In the genomic region with DNA sequence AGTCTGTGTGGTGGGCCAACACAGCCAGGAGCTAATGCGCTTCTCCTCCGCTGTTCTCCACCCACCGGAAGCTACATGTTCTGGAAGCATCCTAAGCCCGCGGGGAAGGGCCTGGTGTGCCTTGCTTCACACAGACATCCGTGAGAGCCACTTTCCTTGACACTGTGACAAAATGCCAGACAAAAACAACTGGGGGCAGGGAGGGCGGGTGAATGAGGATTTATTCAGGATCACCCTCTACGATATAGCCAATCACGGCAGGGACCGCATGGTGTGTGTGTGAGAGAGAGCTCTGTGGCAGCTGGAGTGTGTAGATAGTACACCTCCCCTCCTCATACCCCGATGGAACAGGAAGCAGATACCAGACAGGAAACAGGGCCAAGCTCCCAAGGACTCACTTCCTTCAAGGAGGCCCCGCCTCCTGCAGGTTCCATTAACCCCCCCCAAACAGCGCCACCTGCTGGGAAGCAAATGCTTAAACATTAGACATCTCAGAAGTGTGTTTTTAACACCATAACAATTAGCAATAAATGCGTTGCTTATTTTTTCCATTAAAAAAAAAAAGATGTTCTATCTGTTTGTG, we compare ENCODE assay signal across 8 mouse cellular contexts. TPM values are rescaled to one million over a fixed set of nuclear protein-coding genes. Genes with fewer than 3 reads are reported as not detected.
A peak's percentile ranks its signal among the peaks of the same experiment; 100 is the strongest.
DNase-seq lines count a peak whose midpoint lies in the region; ATAC-seq and TF ChIP-seq lines count a peak whose summit lies in the region.
"Had no signal": no experiment of that assay in that cellular context is flagged by ENCODE, and none has a peak within 500 bp of the region (broad histone marks: within the 10 kb centered on the region; RNA-seq: fewer than 3 reads in every experiment).

No protein-coding gene starts in this region.

- H3K9ac ChIP-seq in ES-E14 (ENCODE audit: insufficient read depth, low read depth, low read length, poor library complexity, severe bottlenecking): peak overlapping the region; percentile 26; the same call in 1 of the 2 replicates
- H3K9ac ChIP-seq in lung, postnatal 0 days (replicated peaks; ENCODE audit: low read depth): no peak overlapping the region
- H3K9ac ChIP-seq: hindbrain, embryonic 15.5 days had no signal

- WGBS in lung, postnatal 0 days: 63% methylated on average over 14 of the region's 14 CpGs

- peak; percentile 79 for TF ChIP-seq EP300 in lung, postnatal 0 days (IDR thresholded peaks at IDR 0.05)

- DNase-seq in ES-E14 (ENCODE audit: low read depth, low spot score): no peak
- DNase-seq in adrenal gland, postnatal 36 days: peak; percentile 34 to 49
- peak; percentile 32 to 55 for DNase-seq in heart, postnatal 36 days
- DNase-seq in lung, postnatal 0 days (ENCODE audit: low spot score): peak; percentile 82
- DNase-seq in thymus, postnatal 25 days: peak; percentile 61
- DNase-seq in cerebellum, adult 18-20 months: no peak
- DNase-seq in layer of hippocampus, postnatal 36 days: no peak

- in situ Hi-C loops in ES-E14 (cut with MboI; ENCODE audit: low sequenced_read_pairs in 2 of 2, unreplicated experiment in 2 of 2): no loop called here

- H3K4me1 ChIP-seq in ES-E14 (ENCODE audit: control insufficient read depth in 2 of 2, insufficient read depth in 2 of 2, low read length in 2 of 2, poor library complexity in 1 of 2): peaks cover 6 to 14% of the 10 kb centered on the region in 2 experiments; a peak in 3 of 4 replicates
- peaks cover 8% of the 10 kb centered on the region; the same call in 1 of the 2 replicates for H3K4me1 ChIP-seq in lung, postnatal 0 days (ENCODE audit: insufficient read depth, low read depth, low read length)
- H3K4me1 ChIP-seq: hindbrain, embryonic 15.5 days had no signal

- H3K4me2 ChIP-seq in lung, postnatal 0 days (replicated peaks; ENCODE audit: low read depth, low read length): no peak overlapping the region
- H3K4me2 ChIP-seq: hindbrain, embryonic 15.5 days had no signal

- TF ChIP-seq CTCF in lung, postnatal 0 days (IDR thresholded peaks at IDR 0.05): peak; percentile 67

- no peaks in the 10 kb centered on the region for H3K36me3 ChIP-seq in ES-E14 (ENCODE audit: control insufficient read depth, insufficient read depth, low read length, poor library complexity, severe bottlenecking)
- H3K36me3 ChIP-seq in lung, postnatal 0 days (ENCODE audit: insufficient read depth, low read length): no peaks in the 10 kb centered on the region
- H3K36me3 ChIP-seq: hindbrain, embryonic 15.5 days had no signal

- H3K4me3 ChIP-seq in ES-E14 (ENCODE audit: insufficient read depth in 1 of 2, low read depth in 1 of 2, low read length in 2 of 2, poor library complexity in 1 of 2, severe bottlenecking in 1 of 2): peak overlapping the region; percentile 37; a peak in 2 of 4 replicates
- no peak overlapping the region for H3K4me3 ChIP-seq in lung, postnatal 0 days (ENCODE audit: low read depth, low read length)
- H3K4me3 ChIP-seq: hindbrain, embryonic 15.5 days had no signal

- no peaks in the 10 kb centered on the region for H3K27me3 ChIP-seq in lung, postnatal 0 days (replicated peaks; ENCODE audit: insufficient read depth, low read length)
- H3K27me3 ChIP-seq: hindbrain, embryonic 15.5 days had no signal

- intact Hi-C loops in heart, postnatal 36 days (cut with DNase I): loop anchor here (5.0 kb wide), 3 partner anchors 63 to 313 kb away; no protein-coding TSS in a partner anchor

- H3K27ac ChIP-seq in ES-E14 (ENCODE audit: insufficient read depth, low read depth, low read length, poor library complexity, severe bottlenecking): peak overlapping the region; percentile 3; the same call in 1 of the 2 replicates
- peak overlapping the region; percentile 87 for H3K27ac ChIP-seq in lung, postnatal 0 days (ENCODE audit: low read length)
- H3K27ac ChIP-seq: hindbrain, embryonic 15.5 days had no signal

- no peaks in the 10 kb centered on the region for H3K9me3 ChIP-seq in ES-E14 (ENCODE audit: control insufficient read depth, insufficient read depth, low read depth, low read length)
- H3K9me3 ChIP-seq in lung, postnatal 0 days (ENCODE audit: low read length): no peaks in the 10 kb centered on the region
- H3K9me3 ChIP-seq: hindbrain, embryonic 15.5 days had no signal

- peak; percentile 81 for ATAC-seq in lung, postnatal 0 days

TF ChIP-seq in ES-E14, 5 proteins besides CTCF, POLR2A, EP300 and RAD21:
- TF ChIP-seq MAFK (IDR thresholded peaks at IDR 0.05; ENCODE audit: insufficient read depth, low read depth, low read length): no peak
- no peak for TF ChIP-seq HCFC1 (IDR thresholded peaks at IDR 0.05; ENCODE audit: borderline replicate concordance, insufficient read depth, low read length)
- TF ChIP-seq ZNF384 (IDR thresholded peaks at IDR 0.05; ENCODE audit: low read depth, low read length): no peak
- no peak for TF ChIP-seq CHD2 (IDR thresholded peaks at IDR 0.05; ENCODE audit: low read depth, low read length)
- no peak for TF ChIP-seq ZC3H11A (IDR thresholded peaks at IDR 0.05; ENCODE audit: borderline replicate concordance, low read depth, low read length)

RNA-seq across cellular contexts. Expression of a gene that starts 14.0 kb away (rescaled TPM):
- total RNA-seq in ES-E14 (2012; rRNA removed): 536 and 572 TPM in 2 replicates
- 1,000 to 10,000 TPM in 1 of 2 experiments, 100 to 1,000 TPM in 1; 873 to 1,015 TPM for total RNA-seq in adrenal gland, postnatal 36 days (2021)
- 100 to 1,000 TPM; 454 to 475 TPM for total RNA-seq in heart, postnatal 36 days (2021)
- 383 and 452 TPM in 2 replicates for polyA plus RNA-seq in lung, postnatal 0 days (2015; fragmentation: Nextera tagmentation; extraction: Ambion mirVana)
- 100 to 1,000 TPM; 576 to 592 TPM for total RNA-seq in layer of hippocampus, postnatal 36 days (2021)

Comparison
In these comparisons a context has a peak if more than half of its experiments do, and no peak if none do; other contexts are left out.
1. DNase-seq: peak in adrenal gland, postnatal 36 days (2 of 2), heart, postnatal 36 days (2 of 2), lung, postnatal 0 days (single experiment) and thymus, postnatal 25 days (single experiment); none in ES-E14 (single experiment), cerebellum, adult 18-20 months (0 of 2) and layer of hippocampus, postnatal 36 days (0 of 2).